Mouse (Mus musculus) urinary bladder, postnatal 36 days (tissue): ENCODE data around the gene Ube2o.

ENCODE experiments used
- DNase-seq, 2 experiments: peaks; one replicate each; pipeline ENCODE4 v3.0.0; 2022; ENCODE audit warnings: low spot score in 2 of 2, mixed read lengths in 1 of 2

Gene Ube2o

DNA sequence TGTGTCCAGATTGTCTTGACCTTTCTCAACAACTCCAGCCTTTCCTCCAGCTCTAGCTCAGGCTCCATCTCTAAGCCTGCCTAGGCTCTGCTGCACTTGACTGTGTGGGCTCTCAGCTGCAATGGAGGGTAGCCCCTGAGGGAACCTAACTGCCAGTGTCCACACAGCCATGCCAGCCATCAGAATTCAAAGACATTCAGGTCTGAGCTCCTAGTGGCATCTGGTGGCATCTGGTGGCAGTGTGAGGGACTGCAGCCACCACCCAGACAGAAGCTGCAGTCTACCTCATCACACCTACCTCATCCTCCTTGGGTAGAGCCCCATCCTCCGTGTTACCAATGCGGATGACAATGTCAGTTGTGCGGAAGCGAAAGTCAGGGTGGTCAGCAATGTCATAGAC lies 38.1 kb downstream of the Ube2o start:
- DNase-seq, result no peak

DNA sequence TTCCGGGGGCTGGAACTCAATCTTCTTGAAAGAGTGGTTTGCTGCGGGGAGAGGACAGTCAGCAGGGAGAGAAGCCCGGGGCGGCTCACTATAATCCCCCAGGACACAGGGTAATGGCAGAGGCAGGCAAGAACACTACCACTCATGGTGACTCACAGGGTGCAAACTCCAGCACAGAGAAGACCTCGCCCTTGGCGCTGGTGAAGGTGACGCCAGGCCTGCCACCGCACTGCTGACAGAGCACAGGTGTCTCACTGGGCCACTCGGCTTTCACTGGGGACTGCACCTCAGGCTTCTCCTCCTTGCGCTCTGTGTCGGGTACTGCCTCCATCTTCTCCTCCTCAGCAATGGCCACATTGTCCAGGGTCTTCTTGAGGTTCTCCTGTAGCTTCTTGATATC lies 40.1 kb downstream of the Ube2o start:
- no peak for DNase-seq

DNA sequence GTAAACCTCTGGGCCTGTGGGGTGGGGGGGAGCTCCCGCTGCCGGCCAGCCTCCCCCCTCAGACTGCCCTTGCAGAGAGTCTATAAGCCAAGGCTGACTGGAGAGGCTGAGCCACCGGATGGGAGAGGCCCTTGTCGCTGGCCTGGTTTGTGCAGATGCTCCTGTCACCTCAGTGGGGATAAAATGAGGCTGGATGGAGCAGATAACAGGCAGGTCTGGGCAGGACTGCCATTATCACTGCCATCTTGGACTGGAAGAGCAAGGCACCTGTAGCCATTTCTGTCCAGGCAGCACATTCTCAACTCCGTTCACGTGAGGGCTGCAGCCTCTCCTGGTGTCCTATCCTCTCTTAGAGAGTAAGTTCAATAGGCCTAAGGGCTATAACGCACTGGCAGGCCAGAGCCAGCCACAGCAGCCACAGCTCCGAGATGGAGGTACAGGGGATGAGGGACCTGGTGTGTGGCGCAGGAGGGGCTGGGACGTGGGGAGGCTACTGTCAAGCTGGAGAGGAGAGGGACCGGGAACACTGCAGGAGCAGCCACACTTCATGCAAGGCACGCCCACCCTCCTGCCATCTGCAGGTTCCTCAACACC lies 43.0 kb downstream of the Ube2o start:
- peak; percentile 67 to 70 for DNase-seq

DNA sequence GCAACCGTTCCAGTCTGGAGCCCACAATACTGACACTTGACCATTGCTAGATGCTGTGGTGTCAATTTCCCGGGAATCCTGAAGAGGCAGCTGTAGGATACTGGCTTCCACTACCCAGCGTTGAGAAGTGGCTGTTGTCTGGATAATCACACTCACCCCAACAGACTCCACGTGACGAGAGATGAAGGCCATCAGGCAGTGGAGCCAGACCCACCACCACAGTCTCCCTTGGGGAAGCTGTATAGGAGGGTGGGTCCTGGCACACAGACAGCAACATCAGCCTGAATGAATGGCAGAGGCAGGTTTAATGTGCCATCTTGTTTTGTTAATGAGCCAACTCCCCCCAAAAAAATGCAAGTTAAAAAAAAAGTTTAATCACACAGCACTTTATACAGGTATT lies 43.9 kb downstream of the Ube2o start:
- no peak for DNase-seq

DNA sequence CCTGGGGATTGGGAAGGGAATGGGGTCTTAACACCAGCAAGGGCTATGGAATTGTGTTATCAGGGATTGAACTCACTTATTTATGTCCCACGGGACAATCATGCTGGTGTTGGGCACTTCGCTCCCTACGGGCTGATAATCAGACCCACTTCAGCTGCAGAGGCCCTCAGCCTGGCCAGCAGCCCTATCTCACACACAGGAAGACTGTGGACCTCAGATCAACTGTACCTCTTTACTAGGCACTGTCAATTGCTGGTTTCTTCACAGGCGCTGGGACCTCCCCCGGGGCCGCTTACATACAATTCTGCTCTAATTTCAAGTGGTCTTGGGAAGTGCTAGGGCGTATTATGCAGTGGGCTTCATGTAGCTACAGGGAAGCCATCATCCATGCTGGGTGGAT lies 44.6 kb downstream of the Ube2o start:
- no peak for DNase-seq

DNA sequence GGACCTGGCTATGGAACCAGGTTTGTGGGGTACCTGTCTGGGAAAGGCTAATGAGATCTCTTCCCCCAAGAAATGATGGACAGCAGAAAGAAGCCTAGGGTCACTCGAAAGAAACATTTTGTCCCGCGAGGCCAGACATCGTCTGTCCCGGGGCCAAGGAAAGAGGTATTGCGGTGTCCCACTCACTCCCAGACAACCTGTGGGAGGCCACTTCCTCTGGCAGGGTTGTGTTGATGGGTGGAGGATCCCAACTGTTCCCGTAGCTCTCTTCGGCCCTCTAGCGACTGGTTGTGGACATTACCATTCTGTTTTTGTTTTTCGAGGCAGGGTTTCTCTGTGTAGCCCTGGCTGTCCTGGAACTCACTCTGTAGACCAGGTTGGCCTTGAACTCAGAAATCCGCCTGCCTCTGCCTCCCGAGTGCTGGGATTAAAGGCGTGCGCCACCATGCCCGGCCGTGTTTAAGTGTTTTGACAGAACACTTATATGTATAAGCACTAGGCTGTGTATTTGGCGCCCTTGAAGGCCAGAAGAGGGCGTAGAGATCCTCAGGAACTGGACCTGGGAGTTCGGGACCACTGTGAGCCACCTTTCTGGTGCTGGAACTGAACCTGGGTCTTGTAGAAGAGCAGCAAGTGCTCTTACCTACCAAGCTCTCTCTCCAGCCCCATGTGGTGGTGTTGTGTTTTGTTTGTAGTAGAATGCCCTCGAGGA lies 46.9 kb downstream of the Ube2o start:
- peak; percentile 67 to 71 for DNase-seq

DNA sequence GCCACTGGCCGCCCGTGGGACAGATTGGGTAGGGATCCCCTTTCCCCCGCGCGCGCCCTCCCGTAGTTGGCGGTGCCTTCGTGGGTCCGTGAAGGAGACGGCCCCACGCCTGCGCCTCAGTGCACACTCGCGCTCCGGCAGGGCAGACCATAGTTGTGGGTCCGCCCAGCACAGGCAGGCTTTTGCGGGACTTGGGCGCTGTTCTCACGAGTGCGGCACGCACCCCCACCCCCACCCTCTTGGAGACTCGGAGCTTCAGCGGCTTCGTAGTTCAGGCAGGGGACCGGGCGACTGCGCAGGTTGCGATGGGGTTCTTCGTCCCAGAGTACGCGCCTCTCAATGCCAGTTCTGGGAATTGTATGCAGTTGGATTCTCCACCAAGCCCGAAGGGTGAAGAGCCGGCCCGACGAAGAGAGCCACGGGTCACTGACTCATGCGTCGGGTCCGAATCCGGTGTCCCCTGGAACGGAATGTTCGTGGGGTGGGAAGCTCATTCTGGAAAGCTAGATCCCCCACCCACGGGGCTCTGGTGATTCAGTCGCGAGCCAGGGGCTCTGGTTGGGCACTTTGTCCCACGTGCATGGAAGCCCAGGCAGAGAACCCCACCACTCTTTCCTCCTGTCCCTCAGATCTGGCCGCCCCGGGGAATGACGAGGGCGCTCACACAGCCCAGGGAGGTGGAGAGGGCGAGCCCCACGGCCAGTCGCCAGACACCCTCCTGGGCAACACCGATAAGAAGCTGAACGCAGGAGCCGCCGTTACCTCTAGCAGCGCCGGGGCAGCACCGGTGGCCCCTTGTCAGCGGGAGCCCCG lies 47.7 kb downstream of the Ube2o start:
- DNase-seq, result peak; percentile 22 to 35

DNA sequence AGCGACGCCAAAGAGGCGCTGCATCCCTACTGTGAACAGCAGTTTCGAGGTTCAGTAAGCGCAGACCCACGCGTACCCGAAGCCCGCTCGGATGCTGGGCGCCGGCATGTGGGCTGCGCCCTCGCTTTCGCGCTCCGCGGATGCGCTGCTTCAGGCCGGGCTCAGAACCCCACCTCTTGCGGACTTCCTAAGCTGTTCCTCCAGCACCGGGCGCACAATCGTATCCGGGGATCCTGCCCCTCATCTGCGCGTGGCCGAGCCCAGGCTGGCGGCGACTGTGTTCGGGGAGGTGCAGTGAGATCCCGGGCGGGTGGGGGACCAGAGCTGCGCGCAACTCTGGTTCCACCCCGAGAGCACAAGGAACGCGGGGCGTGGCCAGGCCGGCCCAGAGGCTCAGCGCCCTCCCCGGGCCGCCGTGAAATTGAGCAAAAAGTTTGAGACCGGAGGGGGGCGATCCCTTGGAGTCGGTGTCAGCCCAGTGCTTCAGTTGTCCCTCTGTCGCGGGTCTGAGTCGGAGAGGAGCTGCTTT lies 48.4 kb downstream of the Ube2o start:
- DNase-seq, result peak; percentile 71 to 82

DNA sequence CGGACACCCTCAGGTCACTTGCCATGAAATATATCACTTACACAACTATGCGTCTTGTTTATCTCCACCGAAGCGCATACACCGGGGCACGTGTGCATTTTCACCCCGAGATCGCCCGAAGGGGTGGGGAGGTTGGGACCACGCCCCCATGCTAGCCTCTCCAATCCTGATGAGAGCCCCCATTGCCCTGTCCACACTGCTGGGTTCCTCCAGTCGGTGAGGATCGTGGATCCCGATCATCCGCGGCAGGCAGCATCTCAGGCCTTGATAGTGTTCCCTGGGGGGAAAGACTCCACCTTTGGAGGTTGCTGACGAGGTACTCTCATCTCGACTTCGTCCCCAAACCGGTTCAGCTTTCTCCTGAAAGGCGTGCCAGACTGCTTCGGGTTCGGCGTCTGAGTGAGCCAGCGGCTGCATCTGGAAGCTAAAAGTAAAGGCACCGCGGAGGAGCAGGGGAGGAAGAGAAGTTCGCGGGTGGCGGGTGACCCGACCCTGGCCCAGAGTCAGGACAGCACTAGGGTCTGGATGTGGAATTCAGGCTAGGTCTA lies 48.9 kb downstream of the Ube2o start:
- DNase-seq, result peak; percentile 50 to 54

DNA sequence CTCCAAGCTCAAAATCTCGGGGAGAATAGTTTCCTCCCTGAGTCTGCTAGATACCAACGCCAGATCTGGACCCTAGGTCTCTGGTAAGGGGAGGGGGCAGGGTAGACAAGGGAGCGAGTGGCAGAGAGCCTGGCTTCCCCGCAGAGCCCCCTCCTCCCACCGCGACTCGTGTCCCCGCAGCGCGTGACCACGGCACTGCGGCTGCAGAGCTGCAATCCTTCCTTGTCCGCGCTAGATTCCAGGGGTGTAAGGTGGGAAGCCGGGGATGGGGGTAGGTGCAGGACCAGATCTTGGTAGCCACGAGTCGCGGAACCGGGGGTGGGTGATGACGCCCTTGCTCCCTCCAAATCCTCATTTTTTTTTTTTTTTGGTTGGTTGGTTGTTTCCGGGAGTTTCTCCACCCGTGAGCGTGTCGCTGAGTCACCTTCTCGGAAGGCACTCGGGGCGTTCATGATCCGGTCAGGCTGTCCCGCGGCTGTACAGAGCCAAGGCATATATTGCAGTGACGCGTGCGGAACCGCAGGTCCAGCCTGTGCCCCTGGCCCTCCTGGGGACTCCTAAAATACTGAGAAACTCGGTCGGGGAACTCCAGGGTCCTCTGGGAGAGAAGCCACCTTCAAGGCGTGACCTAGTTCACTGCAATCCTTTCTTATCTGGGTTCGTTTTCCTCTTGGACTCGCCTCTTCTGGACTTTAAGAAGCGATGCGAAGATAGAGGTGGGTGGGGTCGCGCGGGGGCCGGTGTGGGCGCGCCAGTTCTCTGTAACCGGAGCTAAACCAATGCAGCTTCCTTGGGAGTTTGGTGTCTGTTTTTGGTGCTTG lies 49.7 kb downstream of the Ube2o start:
- peak; percentile 28 to 39 for DNase-seq

DNA sequence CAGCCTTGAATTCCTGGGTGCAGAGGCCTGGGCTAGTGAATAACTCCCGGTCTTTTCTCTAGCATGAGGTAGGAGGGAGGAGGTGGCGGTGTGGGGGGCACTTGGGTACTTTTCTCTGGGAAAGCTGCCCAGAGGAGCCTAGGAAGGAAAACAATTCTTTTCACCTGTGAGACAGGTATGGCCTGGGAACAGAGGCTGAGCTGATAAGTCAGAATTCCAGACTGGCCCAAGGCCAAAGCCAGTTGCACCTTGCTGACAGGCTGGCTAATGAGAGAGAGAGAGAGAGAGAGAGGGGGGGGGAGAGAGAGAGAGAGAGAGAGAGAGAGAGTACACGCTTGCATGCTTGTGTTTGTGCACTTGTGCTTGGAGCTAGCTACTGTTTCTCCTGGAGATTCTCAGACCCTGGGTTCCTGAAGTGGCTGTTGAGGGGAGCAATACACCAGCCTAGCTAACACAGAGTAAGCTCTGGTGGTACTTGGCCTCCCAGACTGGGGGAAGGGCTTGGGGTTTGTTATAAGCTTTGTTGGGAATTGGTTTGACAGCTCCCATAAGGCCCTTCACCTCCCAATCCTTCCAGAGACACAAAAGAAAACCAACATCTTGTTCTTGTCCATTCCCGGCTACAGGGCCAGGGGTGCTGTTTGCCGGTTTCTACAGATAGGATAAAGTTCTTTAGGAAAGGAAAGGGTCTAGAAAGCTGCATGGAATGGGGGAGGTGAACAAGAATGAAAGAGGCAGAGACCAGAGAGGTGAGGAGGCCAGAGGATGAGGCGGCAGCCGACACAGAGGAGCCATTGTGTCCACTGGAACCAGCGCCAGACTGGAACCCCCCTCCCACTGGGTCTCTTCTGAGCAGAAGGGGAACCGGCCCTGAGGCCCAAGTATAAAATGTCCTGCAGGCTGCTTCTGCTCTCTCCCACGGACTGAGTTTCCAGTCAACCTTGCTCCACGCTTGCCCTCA lies 50.8 kb downstream of the Ube2o start, which contains the start of gene Sphk1:
Gene Sphk1, plus strand, starts transcription at position 739 of the 961 bp plus-strand sequence.
- DNase-seq, result no peak

DNA sequence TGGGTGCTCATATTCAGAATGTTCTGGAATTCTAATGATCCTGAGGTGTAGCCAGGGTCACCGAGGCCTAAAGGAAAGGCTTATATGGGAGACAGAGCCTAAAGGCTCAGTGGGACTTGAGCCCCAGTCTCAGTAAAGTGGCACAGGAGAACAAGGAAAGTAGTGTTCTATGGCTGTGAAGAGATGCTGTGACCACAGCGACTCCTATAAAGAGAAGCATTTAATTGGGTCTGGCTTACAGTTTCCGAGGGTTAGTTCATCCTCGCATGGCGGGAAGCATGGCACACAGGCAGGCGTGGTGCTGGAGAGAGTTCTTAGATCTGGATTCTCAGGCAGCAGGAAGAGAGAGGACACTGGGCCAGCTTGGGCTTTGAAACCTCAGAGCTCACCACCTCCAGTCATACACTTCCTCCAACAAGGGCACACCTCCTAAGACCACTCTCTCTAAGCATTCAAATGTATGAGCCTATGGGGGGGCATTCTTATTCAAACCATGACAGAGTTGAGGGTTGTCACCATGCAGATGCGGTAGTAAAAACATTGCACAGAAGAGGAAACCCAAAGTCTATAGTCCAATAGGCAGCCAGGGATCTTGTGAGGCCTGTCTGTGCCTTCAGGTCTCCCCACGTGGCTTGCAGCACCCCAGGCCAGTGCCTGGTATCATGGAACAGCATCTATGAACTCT lies 52.5 kb downstream of the Ube2o start:
- no peak for DNase-seq

DNA sequence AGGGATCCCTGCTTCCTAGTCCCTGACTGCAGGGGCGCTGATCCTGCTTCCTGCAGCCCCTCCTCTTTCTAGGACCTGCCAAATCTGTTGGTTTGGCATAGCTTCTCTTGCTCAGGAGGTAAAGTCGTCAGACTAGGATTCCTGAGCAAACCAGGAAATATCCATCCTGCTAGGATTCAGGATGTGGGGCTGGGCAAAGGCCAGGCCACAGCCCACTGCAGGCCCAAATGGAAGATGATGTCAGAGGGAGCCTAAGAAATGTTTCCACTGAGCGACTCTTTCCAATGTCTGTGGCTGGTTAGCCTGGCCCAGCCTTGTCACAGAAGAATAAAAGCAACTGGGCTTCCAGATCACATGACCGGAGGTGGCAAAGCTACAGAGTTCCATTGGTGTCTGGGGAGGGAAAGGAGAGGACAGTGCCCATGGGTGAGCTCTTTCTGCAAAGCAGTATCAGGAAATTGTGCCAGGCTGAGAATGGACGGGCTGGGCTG lies 57.5 kb downstream of the Ube2o start:
- no peak for DNase-seq

DNA sequence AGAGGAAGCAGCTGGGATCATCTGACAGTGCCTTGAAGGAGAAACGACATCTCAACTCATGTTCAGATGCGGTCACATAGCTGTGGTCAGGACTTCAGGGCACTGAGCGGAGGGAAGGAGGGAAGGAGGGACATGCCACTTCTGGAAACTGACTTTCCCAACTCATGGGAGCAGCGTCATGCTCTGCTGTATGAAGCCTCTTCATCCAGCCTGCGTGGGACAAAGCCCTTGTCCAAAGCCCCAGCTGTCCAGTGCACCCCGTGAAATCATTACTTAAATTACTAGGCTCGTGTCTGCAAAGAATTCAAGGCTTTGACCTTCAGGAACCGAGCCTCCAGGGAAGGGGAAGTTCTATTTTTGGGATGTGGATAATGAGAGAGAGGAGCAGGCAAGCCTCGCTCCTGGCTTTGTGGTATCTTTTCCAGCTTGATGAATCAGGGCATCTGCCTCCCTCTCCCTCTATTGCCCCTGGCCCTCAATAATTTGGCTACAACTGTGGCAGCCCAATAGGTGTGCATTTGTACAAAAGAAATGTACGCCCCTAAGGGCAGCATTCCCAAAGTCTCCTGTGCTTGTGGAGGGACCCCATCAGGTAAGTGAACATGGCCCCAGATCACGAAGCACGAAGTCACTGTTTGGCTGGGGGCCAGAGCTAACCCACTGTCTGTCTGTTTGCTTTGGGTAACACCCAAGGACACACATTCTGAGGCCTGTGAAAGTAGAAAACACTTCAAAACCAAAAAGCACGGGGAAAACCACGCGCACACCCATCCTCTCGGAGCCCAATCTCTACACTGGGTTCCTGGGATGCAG lies 58.2 kb downstream of the Ube2o start:
- no peak for DNase-seq

DNA sequence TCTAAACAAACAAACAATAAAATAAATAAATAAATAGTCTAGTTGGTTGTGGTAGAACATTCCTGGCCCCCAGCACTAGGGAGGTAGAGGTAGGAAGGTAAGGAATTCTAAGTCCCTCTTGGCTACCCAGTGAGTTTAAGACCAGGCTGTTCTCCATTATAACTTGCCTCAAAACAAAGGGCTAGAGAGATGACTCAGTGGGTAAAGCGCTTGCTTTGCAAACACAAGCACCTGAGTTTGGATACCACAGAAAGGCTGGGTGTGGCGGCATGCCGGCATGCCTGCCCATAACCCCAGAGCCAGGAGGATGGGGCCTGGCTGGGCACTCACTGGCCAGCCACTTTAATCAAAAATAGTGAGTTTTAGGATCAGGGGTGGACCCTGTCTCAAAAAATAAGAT lies 59.2 kb downstream of the Ube2o start:
- peak in 1 of 2 experiments; percentile 38 for DNase-seq

DNA sequence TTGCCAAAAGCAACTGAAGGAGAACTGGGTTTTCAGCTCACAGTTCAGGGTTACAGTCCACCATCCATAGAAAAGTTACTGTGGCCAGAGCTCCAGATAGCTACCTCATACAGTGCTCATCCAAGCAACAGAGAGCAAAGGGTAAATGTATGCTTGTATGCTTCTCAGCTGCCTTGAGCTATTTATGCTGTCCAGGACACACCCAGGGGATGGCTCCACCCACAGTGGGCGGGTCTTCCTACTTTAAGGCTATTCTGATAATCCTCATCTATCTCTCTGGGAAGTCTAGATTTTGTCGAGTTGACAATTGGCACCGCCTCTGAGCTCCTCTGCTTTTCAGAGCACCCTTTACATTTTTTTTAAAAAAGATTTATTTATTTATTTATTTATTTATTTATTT lies 60.1 kb downstream of the Ube2o start:
- DNase-seq, result no peak

DNA sequence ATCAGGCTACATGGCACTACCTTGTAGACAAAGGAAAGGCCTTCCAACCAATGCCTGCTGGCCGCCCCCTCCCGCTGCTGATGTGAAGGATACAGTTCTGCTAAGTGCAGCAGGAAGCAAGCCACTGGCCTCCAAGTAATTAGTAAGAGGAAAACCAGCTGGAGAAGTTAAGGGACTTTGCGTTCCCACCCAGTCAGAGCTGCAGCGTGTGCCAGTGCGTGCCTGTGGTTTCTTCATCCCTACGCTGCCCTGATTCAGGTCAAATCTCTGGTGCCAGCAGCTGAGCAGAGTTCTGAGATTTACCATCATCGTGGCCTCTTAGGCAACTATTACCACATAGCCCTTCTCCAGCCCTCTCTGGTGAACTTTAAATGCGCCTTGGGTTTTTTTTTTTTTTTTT lies 62.8 kb downstream of the Ube2o start:
- DNase-seq, result peak in 1 of 2 experiments; percentile 67

DNA sequence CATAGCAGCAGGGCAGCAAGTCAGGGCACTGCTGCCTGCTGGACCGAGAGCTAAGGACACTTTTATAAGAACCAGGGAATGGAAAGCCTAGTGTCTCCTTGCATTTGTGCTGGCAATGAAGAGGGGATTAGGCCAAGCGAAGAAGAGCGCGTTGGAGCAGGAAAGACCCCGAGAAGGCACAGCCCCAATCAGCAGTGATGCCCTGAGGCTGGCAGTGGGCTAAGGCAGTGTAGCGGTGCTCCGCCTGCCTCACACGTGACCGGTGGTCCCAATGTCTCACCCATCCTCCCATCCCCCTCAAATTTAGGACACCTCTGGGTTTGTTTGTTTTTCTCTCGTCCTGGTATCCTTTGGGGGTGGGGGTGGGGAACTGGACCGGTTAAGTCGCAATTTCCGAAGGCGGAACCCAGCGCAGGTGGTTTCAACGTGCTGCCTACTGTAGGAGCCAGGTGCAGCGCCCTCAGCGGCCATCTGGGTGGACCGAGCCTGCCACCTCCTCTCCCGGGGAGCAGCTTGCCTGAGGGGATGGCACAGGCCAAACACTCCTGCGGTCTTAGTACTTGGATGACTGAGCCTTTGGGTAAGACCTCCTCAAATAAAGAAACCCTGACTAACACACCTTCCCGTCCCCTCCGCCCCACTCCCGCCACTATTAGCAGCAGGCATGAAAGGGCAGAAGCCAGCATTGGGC lies 65.8 kb downstream of the Ube2o start:
- DNase-seq, result no peak
